Mouse (Mus musculus): ENCODE data around the gene Krtap4-7.
"Not testable (repeated sequence)": the region's sequence is repeated elsewhere in the genome, so short reads cannot be mapped to it uniquely, and the experiment has no call there.

The Krtap4-7 gene

DNA sequence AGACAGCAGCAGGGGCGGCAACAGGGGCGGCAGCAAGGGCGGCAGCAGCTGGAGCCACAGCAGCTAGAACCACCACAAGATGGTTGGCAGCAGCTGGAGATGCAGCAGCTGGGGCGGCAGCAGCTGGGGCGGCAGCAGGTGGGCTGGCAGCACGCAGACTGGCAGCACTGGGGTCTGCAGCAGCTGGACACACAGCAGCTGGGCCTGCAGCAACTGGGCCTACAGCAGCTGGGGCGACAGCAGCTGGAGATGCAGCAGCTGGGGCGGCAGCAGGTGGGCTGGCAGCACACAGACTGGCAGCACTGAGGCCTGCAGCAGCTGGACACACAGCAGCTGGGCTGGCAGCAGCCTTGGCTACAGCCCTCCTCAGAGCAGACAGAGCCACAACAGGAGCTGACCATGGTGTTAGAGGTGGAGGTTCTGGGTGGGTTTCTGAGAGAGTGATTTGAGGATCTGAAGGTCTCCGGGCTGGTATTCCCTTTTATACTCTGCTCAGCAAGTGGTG, at the start of gene Krtap4-7:
TSS of gene Krtap4-7 (minus strand) at position 455 of the 505 bp plus-strand sequence.
- not testable (repeated sequence) for DNase-seq (ENCODE audit: low spot score in 2 of 2)

DNA sequence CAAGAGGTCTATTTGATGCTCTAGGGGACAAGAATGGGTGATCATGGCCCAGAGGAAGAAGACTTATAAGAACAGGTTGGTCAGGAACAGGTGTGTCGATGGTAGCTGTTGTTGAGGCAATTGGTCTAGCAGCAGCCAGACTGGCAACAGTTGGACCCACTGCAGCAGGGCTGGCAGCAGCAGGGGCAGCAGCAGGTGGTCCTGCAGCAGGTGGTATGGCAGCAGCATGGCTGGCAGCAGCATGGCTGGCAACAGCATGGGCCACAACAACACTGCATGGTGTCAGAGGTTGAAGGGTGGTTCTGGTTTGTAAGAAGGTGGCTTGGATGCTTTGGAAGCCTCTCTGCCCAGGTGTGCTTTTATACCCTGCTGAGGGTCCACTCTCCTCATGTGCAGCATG, 46.6 kb upstream of the Krtap4-7 start, which contains the start of gene Gm14190:
TSS of gene Gm14190 (minus strand) at position 278 of the 400 bp plus-strand sequence.
- DNase-seq (ENCODE audit: low spot score in 2 of 2), result no peak

DNA sequence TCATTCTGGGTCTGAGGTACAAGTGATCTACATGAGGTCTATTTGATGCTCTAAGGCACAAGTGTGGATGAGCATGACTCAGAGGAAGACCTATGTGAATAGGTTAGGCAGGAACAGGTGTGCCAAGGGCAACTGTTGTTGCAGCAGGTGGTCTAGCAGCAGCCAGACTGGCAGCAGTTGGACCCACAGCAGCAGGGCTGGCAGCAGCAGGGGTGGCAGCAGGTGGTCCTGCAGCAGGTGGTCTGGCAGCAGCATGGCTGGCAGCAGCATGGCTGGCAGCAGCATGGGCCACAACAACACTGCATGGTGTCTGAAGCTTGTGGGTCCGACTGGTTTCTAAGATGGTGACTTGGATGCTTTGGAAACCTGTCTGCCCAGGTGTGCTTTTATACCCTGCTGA, 41.3 kb upstream of the Krtap4-7 start:
- DNase-seq (ENCODE audit: low spot score in 2 of 2), result not testable (repeated sequence)

DNA sequence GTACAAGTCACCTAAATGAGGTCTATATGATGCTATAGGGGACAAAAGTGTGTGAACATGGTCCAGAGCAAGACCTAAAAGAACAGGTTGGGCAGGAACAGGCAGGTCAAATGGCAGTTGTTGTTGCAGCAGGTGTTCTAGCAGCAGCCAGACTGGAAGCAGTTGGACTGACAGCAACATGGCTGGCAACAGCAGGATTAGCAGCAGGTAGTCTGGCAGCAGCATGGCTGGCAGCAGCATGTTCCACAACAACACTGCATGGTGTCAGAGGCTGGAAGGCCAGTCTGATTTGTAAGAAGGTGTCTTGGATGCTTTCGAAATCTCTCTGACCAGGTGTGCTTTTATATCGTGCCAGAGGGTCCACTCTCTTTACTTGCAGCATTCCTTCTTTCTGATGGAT, 39.6 kb upstream of the Krtap4-7 start:
- no peak for DNase-seq (ENCODE audit: low spot score in 2 of 2)

DNA sequence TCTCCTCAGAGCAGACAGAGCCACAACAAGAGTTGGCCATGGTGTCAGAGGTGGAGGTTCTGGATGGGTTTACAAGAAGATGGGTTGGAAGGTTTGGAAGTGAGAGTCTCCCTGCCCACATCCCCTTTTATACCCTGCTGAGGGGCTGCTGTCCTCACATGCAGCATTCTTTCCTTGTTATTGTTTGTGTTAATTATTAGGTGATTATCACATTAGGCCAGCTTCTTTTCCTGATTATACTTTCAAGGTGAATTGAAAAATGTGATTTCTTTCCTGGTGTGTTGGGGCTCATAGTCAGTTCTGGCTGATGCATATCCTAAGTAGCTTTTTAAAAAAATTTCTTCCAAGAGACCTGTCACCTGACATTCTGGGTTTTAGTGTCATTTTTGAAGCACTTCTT, 22.0 kb upstream of the Krtap4-7 start, which contains the start of gene Krtap4-6:
TSS of gene Krtap4-6 (minus strand) at position 101 of the 400 bp plus-strand sequence.
- DNase-seq (ENCODE audit: low spot score in 2 of 2), result no peak

DNA sequence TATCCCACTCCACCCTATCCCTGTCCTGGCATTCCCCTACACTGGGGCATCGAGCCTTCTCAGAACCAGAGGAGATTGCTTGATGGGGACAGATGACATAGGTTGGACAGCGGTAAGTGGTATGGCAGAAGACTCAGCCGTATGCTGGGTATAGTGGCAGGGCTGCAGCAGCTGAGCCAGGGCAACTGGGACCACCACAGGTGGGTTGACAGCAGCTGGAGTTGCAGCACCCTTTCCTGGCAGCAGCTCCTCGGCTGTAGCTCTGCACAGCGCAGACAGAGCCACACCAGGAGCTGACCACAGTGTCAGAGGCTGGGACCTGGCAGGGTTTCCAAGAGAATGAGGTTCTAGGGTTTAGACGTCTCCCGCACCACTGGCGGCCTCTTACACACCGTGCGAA, 18.9 kb upstream of the Krtap4-7 start:
- no peak for DNase-seq (ENCODE audit: low spot score in 2 of 2)

DNA sequence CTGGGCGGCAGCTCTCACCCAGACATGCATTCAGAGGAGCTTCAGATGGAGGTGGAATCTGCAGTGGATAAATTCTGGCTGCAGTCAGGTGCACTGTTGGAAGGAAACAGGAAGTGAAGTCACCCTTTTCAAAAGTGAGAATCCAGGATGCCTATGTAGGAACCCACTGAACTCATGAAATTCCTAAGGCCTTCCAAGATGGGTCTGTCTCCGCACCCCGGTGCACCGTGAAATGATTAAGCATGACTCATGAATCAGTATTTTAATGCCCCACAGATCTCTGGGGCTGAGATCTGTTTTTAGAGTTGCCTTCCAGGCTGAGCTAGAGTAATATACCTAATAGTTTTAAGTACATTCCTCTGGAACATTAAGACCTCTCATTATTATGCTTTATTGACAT, 15.4 kb upstream of the Krtap4-7 start:
- DNase-seq (ENCODE audit: low spot score in 2 of 2), result no peak

DNA sequence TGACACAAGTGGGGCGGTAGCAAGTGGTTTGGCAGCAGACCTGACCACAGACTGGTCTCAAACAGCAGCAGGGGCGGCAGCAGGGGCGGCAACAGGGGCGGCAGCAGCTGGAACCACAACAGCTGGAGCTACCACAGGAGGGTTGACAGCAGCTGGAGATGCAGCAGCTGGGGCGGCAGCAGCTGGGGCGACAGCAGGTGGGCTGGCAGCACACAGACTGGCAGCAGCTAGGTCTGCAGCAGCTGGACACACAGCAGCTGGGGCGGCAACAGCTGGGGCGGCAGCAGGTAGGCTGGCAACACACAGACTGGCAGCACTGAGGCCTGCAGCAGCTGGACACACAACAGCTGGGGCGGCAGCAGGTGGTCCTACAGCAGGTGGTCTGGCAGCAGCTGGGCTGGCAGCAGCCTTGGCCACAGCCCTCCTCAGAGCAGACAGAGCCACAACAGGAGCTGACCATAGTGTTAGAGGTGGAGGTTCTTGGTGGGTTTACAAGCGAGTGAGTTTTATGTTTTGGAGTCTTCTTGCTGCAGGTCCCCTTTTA, 14.7 kb upstream of the Krtap4-7 start, which contains the start of gene Gm11563:
TSS of gene Gm11563 (minus strand) at position 494 of the 544 bp plus-strand sequence.
- not testable (repeated sequence) for DNase-seq (ENCODE audit: low spot score in 2 of 2)

DNA sequence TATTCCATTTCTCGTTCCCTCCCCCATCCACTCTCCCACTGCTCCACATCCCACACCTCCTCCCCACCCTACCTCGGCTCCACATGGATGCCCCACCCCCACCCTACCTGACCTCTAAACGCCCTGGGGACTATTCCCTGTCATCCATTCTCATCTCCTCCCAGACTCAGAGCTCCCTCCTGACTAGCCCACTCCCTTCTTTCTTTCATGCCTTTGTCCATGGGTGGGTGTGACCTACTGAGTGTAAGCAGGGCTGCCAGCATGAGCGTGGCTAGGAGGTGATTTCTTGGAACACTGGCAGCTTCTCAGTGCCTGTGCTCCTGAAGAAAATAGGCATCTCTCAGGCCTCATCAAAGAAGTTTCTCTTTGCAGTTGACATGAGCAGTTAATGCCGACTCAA, 13.2 kb upstream of the Krtap4-7 start:
- DNase-seq (ENCODE audit: low spot score in 2 of 2), result no peak

DNA sequence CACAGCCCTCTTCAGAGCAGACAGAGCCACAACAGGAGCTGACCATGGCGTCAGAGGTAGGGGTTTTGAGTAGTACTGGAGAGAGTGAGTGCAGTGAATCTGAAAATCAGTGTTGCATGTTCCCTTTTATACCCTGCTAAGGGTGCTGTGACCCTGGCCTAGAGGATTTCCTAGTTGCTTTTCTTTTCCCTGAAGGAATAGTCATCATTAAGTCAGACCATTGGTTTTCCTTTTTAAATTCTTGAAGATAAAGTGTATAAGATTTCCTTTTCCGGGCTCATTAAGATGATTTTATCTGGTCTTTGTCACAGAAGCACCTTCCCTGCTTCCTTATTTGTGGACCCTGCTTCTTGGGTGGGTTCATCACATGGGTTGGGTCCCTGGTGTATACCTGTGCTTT, 6.2 kb upstream of the Krtap4-7 start, which contains the start of gene Gm11555:
TSS of gene Gm11555 (minus strand) at position 101 of the 400 bp plus-strand sequence.
- no peak for DNase-seq (ENCODE audit: low spot score in 2 of 2)

DNA sequence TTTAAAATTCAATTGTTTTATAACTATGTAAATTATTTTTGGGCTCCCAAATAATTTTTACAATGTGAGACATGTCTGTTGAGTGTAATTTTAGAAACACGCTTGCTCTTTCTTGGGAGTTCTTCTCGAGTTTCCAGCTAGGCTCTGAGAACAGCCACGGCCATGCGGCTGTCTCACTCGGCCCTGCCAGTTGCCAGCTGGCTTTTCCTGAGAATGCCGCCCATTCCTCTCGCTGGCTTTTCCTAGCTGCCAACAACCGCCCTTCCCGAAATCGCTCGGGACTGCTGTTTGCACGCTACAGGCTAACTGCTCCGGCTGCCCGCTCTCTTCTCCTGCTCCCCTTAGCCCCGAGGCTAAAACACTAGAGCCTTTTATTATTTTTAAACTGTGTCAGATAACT, 2.6 kb upstream of the Krtap4-7 start:
- no peak for DNase-seq (ENCODE audit: low spot score in 2 of 2)

DNA sequence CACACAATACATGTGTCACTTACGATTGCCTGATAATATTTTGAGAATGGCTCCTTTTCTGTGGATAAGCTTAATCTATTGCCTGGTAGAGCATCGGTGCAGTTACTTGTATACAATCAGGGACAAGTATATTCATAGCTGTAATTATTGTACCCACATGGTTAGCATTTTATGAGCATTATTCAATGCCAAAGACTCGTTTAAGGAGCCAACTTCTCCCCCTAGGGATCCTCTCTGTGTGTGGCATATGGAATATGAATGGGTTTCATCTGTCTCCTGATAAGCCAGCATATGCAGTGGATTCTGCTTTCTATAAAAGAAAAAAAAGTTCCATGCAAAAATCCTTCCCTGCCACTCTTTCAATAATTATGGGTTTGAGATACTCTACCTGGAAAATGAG, 462 bp upstream of the Krtap4-7 start:
- DNase-seq (ENCODE audit: low spot score in 2 of 2), result no peak

DNA sequence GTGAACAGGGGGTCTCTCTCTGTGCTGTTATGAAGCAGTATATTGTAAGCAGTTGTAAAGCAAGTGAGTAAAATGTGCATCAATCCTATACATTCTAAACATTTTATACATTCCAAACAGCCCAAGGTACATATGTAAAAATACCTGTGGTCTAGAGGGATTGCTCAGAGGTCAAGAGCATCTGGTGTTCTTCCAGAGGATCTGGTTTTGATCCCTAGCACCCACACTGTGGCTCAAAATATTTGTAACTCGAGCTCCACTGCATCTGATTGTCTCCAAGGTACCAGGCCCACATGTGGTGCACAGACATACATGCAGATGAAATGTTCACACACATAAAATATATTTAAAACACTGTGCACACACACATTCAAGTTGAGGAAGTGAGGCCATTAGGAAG, 3.0 kb downstream of the Krtap4-7 start:
- DNase-seq (ENCODE audit: low spot score in 2 of 2), result no peak

DNA sequence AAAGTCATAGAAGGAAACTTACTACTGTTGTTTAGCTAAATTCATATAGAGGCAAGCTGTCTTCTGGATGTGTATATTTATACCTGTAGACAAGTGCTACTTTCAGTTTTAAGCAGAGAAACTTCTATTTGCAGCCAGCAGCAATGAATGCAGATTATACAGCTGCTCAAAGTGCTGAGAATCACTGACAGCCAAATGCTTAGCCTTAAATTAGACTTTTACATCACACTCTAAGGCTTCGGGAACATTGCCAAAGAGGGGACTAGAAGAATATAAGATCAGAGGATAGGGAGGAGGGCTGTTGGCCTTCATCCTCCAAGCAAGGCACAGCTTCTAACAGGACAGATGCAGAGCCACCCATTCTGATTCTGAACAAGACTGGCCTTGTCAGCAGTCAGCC, 6.8 kb downstream of the Krtap4-7 start:
- no peak for DNase-seq (ENCODE audit: low spot score in 2 of 2)

DNA sequence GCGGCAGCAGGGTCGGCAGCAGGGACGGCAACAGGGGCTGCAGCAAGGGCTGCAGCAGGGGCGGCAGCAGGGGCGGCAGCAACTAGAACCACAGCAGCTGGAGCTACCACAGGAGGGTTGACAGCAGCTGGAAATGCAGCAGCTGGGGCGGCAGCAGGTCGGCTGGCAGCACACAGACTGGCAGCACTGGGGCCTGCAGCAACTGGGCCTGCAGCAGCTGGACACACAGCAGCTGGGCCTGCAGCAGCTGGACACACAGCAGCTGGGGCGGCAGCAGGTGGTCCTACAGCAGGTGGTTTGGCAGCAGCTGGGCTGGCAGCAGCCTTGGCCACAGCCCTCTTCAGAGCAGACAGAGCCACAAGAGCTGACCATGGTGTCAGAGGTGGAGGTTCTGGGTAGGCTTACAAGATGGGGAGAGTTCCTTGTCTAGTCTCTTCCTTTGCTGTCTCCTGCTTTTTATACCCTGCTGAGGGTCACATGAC, 9.2 kb downstream of the Krtap4-7 start, which contains the start of gene Krtap4-2:
TSS of gene Krtap4-2 (minus strand) at position 432 of the 482 bp plus-strand sequence.
- DNase-seq (ENCODE audit: low spot score in 2 of 2), result no peak

DNA sequence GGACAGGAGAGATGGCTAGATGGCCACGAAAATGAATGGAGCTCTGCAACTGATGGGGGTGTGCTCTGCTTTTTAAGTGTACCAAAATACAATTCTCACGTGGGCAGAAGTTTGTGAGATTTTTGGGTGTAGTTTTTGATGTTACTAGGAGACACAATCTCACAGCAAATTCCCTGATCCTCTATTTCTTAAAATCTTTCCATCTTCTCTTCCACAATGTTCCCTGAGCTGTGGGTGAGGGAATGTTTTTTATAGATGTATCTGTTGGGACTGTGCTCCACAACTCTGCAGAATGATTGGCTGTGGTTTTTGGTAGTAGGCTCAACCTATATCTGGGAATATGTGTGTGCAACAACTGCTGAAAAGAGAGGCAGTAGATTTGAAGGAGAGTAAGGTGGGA, 10.6 kb downstream of the Krtap4-7 start:
- DNase-seq (ENCODE audit: low spot score in 2 of 2), result no peak

DNA sequence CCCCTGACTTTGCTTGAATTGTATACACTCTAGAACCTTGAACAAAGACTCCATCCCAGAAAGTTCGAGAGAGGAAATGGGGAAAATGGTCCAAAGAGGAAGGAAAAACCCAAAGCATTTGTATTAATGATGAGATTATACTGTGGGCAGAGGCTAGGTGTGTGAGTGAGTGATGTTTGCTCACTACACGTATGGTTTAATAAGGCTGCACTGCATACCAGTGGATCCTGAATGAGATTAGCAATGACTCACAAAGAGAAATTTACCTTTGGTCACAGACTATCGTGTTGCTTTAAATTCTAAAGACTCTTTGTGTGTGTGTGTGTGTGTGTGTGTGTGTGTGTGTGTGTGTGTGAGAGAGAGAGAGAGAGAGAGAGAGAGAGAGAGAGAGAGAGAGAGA, 13.0 kb downstream of the Krtap4-7 start:
- no peak for DNase-seq (ENCODE audit: low spot score in 2 of 2)

DNA sequence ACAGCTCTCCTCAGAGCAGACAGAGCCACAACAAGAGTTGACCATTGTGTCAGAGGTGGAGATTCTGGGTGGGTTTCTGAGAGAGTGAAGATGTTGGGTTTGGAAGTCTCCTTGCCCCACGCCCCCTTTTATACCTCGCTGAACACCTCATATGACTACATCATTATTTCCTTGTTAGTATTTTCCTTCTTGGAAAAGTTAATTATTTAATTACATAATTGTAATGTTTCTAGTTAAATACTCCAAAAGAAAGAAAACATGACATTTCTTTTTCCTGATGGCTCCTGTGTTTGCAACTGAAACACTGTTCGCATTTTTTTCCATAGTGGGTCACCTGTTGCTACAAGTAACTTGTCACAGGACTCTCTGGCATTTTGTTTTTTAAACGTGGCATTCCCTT, 15.8 kb downstream of the Krtap4-7 start, which contains the start of gene Krtap4-1:
TSS of gene Krtap4-1 (minus strand) at position 101 of the 400 bp plus-strand sequence.
- DNase-seq (ENCODE audit: low spot score in 2 of 2), result no peak

DNA sequence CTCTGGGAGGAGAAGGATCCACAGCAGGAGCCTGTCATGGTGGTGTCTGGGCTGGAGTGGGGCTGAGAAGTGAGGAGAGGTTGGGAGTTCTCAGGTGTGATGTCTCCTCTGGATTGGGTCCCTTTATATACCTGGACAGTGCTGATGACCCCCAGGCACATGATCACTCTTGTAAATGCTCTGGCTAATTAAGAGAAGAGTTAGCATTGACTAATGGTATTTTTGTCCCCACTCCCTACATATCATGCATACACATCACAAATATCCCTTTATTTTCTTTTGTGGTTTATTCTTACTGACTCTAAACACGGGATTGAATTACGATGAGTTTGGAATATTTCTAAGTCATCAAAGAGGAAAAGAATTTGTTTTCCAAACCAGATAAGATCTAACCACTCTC, 23.6 kb downstream of the Krtap4-7 start, which contains the start of gene Gm11562:
TSS of gene Gm11562 (minus strand) at position 101 of the 400 bp plus-strand sequence.
- DNase-seq (ENCODE audit: low spot score in 2 of 2), result no peak

DNA sequence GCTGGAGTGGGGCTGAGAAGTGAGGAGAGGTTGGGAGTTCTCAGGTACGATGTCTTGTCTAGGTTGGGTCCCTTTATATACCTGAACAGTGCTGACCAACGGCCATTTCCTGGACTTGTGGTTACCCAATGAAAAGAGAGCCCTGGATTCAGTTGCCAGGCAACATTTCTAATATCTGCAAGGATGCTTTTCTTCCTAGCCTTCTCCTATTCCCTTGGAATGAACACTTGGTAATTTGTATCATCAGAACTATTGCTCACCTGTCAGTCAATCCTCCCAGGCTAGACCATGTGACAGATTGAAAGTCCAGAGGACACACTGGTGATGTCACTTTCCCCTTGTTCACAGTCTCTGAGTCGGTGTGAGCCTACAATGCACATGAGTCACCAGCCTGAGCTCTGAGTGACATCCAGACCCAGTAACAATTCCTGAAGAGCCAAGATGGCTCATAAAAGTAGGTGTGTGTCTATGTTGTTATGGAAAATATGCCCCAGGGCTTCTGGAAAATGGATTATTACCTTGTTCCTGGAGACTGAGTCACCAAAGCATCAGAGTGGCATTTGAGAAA, 29.0 kb downstream of the Krtap4-7 start, which contains the start of gene Krtap2-4:
TSS of gene Krtap2-4 (minus strand) at position 51 of the 568 bp plus-strand sequence.
- no peak for DNase-seq (ENCODE audit: low spot score in 2 of 2)

DNA sequence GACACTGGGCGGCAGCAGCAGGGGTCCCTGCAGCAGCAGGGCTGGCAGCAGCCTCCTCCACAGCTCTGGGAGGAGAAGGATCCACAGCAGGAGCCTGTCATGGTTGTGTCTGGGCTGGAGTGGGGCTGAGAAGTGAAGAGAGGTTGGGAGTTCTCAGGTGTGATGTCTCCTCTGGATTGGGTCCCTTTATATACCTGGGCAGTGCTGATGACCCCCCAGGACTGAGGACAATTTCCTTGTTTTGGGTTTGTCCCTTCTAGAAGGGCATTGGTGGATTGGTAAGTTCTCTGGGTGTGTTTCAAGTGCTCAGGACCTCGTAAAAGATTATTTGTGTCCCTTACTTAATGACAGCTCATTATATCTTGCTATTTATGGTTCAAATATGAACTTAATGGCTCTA, 33.8 kb downstream of the Krtap4-7 start, which contains the start of gene Gm11937:
TSS of gene Gm11937 (minus strand) at position 101 of the 400 bp plus-strand sequence.
- DNase-seq (ENCODE audit: low spot score in 2 of 2), result not testable (repeated sequence)

DNA sequence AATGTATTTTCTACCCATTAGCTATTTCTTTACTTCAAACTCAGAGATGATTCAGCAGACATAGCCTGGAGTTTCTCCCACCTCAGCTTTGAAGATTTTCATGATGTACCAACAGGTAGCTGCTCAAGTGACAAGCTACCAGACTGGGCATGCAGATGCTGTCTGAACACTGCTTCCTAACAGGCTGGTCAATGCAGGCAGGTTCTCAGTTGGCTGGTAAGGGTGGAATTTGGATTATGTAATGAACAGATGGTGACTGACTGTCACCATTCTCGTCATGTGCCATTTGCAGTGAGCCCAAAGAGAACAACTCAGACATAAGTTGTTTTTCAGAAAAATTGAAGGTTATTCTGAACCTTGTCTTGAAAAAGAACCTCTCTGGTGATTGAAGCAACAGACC, 34.8 kb downstream of the Krtap4-7 start:
- DNase-seq (ENCODE audit: low spot score in 2 of 2), result no peak

DNA sequence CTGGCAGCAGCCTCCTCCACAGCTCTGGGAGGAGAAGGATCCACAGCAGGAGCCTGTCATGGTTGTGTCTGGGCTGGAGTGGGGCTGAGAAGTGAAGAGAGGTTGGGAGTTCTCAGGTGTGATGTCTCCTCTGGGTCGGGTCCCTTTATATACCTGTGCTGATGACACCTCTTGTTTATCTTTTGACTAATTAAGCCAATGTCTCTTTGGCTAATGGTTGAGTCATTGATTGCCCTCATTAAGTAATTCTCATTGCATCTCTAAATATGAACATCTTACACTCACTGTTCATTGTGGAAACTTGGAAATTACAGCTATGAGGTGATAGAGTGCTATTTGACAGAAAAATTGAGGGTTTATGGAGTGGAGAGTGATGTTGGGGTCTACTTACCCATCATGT, 40.7 kb downstream of the Krtap4-7 start, which contains the start of gene Gm11938:
TSS of gene Gm11938 (minus strand) at position 101 of the 400 bp plus-strand sequence.
- not testable (repeated sequence) for DNase-seq (ENCODE audit: low spot score in 2 of 2)

Data from frontal cortex, postnatal 25 days (tissue).